Mouse (Mus musculus) left cerebral cortex, adult 8-10 months (tissue): ENCODE measurements around the gene Pdzrn4. TPM values are rescaled to one million over a fixed set of nuclear protein-coding genes. Genes with fewer than 3 reads are reported as not detected.

Experiments used
- DNase-seq, 2 experiments: peaks; one replicate each; pipeline ENCODE4 v3.0.0; 2022; ENCODE audit warnings: low spot score in 2 of 2
- total RNA-seq, 4 experiments: library from RNA; stranded (reverse); gene quantifications; 2 replicates each; pipeline ENCODE4 v1.2.4; 2022

Gene Pdzrn4
- total RNA-seq, 4 experiments from 2014 or later = 8.8 to 11.0 (median 9.7) TPM

DNA sequence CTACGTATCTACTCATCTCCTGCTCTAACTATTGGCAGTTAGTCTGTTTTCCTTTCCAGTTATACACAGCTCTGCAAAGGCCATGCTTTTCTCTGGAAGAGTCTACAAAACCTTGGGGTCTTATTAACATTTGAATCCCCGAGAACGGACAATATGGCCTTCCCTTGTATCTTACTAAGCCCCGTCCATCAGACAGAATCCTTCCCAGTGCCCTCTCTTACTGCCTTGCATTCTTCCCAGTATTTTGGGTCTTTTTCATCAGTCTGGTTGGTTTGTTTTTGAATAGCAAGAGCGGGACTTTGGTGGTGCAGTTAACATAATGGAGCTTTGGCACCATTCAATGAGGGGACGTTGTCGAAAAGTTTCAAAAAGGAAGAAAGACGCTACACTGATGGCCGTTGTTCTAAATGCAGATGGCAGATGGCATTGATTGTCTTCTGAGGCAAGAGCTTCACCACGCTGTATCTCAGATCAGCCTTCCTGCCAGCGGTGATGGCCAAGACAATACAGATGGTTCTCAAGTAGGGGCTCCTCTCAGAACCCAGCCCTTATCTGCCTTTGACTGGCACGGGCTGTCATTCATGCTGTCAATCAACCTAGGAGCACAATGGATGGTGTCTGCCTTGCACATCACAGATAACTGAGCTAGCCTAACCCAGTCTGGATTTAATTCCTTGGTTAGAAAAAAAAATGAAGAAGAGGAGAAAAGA, 98.9 kb downstream of the Pdzrn4 start:
- DNase-seq = no peak

DNA sequence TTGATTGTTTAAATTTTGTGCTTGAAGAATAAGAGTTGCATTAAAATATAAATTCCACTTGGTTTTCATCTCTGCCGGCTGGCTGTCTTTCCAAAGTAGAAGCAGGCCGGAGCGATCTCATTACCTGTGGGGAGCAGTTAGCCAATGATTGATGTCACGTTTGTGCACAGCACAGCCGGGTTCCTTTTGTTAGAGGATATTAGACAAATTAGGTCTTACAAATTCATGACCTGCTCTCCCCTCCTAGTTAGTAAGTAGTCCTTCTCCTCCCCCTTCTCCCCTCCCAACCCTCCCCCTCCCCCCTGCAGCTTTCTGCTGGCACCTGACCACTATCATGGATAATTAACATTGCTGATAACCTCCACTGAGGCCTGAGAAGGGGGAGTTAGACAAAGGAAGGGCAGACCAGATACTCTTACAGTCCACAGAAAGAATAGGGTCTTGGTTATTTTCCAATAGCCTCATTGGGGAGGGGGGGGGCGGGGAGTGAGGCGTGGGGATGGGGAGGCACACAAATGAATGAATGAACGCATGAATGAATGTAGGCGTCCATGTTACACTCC, 103.7 kb downstream of the Pdzrn4 start:
- no peak for DNase-seq

DNA sequence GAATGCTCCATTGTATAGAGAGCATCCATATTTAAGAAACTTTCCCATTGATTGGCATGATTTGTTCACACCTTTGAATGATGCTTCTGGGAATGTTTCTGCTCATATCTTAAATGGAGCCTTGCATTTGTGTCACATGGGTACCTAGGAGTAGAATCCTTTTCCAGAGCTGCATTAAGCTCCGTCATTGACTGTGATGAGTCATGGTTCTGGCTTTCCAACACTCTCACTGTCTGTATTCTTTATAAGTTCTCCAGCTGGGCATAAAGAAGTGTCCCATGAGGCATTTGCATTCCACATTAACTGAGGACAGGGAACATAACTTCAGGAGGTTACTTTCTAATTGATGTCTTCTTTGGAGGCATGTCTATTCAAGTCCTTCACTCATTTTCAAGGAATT, 106.1 kb downstream of the Pdzrn4 start:
- no peak for DNase-seq

DNA sequence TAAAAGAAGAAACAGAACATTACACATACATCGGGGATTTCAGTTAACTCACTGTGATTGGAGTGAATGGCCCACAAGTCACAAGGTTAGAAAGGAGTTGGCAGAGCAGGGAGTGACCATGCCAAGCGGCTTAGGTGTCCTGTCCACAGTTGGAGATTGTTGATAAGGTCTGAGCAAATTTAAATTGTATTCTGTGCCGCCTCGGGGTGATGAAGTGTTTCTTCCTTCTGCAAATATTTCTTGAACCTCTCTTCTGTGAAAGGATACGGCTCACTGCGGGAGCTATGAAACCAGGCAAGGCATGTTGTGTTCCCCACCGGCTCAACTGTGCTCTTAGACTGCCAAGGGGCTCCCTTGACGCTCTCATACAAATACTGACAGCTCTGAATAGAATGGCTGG, 112.7 kb downstream of the Pdzrn4 start:
- no peak for DNase-seq

DNA sequence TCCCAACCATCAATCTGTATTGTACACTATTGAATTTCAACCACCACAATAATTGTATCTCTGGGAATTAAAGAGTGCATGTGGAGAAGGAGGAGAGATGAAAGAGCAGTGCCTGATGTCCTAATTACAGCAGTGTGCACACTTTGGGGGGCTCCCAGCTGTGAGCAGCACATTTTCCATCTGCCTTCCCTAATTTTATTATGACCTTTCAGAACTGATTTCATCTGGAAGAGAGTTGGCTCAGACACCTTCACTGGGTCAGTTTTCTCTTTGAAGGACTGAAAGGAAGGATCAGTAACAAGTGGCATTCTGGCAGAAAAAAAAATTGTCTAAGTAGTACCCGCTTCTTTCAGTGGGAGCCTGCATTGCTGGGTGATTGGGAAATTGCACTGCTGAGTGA, 119.0 kb downstream of the Pdzrn4 start:
- DNase-seq = no peak

DNA sequence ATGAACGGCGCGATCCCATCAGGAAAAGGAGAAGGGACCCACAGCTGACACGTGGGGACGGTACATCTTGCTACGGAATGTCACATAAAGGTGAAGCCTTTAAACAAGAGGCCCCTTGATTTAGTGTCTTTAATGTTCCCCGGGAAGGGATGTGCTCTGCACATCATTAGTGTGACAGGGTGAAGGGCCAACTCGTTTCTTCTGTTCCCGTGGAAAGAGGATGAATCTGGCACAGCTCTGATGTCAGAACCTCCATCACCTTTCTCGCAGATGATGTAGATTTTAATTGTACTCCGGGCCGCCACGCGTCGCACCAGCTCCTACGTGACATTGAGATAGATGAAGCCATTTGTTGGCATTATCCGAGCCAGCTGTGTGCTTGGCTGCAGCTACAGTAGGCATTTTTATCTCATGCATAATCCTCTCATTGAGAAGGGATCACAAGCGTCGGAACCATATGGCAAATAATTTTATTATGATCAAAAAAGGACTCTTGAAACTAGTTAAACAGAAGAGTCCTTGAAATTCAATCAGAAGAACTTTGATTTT, 124.1 kb downstream of the Pdzrn4 start:
- peak in 1 of 2 experiments; percentile 13 for DNase-seq

DNA sequence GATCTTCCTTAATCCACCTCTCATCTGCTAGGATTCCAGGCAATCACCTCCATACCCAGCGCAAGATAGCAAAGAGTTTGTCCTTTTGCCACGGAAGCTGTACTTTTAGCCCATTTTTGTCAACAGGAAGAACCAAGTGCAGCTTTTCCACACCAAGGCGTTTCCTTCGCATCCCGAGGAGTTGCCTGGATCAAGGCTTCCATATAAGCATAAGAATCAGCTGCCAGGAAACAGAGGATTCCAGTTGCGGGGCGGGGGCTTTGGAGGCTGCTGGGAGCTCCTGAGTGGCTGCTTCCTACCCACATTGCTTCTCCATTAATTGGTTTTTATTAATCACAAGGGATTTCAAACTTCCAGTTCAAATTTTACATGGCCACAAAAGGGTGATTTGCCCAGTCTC, 125.0 kb downstream of the Pdzrn4 start:
- no peak for DNase-seq

DNA sequence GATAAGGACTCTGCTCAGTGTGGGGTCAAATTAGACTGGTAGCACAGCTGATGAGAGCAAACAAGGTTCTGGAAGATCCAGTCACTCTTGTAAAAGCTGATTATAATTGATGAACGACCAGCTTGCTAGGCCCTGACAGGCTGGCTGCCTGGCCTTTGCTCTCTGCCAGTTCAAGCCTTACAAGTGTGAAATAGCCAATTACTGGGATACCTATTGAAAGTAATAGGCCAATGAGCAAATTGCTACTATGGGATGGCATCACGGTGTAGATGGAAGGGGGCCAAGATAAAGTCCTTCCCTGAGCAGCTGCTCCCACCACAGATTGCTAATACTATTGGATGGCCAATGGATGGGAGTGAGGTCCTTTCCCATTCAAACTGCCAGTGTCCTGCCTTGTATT, 128.2 kb downstream of the Pdzrn4 start:
- no peak for DNase-seq

DNA sequence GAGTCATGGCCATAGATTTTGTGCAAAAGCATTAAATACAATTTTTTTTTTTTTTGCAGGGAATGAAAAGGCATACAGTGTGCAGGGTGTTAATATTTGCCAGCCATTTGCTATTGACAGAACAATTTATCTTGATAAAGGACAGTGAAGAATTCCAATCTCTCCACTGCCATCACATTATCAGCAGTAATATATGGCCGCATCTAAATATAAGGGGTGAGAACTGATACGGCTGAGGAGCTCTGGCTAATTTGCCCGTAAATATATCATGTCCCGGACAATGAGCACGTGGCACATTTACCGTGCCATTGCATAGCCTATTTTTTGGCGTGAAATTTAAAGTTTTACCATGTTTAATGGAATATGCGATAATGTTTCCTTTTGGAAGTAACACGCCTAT, 128.7 kb downstream of the Pdzrn4 start:
- no peak for DNase-seq

DNA sequence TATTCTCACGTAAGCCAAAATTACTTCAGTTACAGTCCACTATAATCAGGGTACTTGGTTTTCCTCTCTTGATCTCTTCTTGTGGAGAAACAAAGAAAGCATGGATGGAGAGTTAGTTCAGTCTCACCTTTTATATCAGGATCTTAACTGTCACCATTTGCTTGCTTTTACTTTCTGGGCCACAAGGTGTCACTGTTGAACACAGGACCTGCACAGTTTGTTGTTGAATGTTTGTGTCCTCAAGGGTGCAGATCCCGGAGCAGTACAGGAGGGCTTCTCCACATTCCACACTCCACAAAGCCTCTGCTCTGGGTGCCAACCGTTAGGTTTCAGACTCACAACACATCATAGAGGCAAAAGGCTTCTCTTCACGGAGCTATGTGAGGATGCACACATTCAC, 130.1 kb downstream of the Pdzrn4 start:
- DNase-seq = no peak

DNA sequence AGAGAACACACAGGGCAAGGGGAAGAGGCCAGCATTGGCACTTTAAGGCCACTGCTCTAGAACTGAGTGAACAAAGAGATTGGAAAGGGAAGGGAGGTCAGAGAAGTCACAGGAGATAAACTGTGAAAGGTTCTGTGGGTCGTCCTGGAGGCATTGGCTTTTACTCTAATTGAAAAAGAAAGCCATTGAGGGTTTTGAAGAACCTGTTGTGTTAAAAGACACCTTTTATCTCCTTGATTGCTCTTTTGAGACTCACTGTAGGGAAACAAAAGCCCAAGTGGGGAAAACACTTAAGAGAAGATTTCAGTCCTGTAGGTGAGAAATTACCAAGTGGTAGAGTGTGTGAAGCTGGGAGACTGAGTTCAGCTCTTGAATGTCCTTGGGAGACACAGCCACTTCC, 146.6 kb downstream of the Pdzrn4 start:
- no peak for DNase-seq

DNA sequence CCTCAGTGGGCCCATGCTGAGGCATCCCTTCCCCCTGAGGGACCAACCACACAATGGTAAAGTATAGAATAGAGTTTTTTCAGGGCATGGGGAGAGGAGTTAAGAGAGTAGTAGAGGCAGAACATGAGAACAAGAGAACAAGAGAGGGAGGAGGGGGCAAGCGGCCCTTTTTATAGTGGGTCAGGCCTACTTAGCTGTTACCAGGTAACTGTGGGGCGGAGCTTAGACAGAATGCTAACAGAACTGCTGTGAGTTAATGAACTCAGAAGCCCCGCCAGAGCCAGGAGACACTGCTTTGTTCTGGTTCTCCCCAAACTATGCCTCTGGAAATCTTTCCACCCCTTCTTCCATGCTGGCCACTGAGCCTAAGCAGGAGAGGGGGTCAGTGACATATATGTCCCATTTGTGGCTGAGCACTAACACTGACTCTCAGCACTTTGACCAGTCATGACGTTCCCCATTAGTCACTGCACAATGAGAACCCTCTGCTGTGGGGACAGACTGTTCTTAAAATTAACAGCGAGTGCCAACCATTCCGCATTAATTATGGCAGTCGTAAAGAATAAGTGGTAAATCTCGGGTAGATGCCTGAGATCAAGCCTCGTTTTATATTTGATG, 150.7 kb downstream of the Pdzrn4 start:
- DNase-seq = no peak

DNA sequence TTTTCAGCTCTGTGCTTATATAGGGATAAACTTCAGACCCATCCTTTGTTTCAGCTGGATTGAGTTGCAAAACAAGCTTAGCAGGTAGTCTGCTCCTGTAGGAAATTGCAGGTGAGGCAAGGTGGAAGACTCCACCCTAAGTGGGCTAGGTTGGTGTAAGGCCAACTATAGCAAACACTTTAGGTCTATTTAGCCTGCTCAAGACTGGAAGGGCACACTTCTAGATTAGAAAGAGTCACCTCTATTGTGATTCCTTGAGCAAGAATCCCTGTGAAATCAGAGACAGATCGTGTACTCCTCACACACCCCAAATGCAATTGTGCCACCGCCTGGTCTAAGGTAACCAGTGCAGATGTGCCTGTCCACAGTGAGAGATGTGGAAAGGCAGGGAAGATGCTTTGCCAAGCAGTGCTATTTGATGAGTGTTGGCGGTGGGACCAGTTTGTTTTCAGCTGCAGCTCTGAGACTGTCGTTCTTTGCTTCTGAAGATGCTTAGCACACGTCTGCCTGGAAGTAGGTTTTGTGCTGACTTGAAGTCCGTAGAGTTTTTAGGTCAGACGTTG, 158.4 kb downstream of the Pdzrn4 start:
- no peak for DNase-seq

DNA sequence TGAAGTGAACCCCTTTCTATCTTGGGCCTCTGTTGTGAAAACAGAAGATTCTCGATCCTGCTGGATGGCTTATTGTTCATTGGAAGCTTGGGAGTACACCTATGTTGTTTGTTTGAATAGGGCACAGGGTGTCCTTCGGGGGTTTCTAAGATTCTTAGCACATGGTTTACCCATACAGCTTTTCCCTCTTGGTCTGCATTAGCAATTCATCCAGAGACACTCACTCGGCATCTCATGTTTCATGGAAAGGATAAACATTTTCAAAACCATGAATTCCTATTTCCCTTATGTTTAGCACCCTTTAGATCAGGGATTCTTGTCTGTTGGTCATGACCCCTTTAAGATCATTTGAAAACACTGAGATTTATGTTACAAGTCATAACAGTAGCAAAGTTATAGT, 159.0 kb downstream of the Pdzrn4 start:
- DNase-seq = no peak

DNA sequence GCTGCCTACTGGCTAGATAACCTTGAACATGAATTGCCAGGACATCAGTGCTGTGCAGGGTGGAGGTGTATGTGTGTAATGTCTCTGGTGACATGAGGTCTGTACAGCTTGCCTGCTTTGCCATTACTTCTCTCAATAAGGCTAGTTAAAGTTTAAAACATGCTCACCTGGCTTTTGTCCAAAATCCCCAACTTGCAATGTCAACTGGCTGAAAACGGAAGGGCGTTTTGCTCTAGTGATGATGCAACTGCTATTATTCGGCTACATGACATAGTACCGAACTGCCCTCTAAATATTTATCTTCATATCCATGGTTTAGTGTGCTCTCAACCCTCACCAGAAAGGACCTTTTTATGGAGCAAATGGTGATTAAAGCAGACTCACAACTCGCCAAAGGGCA, 161.9 kb downstream of the Pdzrn4 start:
- DNase-seq = no peak

DNA sequence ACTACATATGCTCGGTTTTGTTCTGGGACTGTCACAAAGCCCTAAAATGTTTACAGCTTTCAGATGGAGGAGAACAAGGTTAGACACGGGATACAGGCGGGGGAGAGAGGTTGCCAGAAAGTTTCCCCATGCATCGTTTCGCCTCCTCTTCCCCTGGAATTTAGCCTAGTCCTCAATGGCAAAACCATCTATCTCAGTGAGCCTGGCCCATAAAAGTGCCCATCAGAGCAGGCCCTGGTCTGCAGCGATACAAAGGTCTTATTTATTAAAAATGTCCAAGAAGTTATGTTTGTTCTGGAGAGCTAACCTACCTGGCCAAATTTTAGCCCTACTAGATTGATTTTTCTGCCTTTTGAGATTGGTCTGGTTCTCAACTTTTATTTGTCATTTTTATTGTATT, 165.5 kb downstream of the Pdzrn4 start:
- DNase-seq = no peak

DNA sequence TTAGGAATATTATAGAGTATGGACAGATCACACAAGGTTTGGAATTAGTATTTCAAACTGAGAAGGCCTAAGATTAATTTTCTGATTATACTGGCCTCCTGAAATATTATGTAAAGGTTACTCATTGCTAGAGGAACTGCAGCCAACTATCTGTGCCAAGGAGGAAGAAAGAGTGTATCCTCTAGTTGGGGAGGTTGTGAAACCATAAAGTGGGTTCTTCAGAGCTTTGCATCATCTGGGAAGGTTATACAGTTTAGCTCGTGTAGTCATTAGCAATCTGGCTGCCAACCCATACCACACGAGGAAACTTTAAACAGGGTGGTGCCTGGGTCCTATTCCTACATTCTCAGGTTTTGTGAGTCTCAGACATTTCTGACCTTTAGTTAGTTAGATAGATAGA, 166.9 kb downstream of the Pdzrn4 start:
- DNase-seq = no peak

DNA sequence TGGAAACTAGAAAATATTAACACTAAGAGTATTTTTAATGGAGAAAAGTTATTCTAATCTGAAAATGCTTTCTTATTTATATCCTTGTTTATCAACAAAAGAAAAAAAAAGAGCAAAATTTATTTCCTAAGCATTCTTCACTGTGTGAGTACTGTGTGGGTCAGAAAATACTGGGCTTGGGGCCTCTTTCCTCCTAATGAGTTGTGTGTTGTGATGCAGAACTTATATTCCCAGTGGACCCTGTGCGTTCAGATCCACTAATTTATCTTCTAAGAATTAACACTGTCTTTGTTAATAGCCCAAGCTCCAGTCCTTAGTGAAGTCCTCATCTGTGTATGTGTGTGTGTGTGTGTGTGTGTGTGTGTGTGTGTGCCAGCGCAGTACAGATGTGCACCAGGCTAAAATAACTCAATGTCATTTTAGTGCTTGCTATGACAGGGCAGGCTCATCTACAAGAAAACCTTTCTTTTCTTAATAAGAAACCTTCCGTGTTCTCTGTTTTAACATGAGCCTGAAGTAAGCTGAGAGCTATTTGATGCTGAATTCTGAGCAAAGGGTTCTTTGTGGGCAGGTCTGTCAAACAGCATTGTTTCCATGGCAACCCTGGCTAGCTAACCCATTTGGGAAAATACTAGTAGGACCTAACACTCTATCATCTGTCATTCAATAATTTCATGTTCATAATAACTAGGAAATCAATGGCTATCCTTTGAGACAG, 174.0 kb downstream of the Pdzrn4 start:
- peak in 1 of 2 experiments; percentile 35 for DNase-seq

DNA sequence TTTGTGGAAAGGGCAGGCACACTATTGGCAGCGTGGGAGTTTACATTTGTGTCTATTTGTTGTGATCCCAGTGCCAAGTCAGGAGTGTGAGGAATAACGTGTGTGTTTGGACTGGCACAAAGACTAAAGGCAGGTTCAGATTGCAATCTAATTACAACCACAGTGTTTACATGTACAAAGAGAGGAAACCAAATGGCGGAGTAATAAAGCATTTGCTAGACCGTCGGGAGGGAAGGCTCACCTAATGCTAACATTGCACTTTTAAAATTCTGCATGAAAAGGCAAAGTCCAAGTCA, 174.5 kb downstream of the Pdzrn4 start:
- no peak for DNase-seq

DNA sequence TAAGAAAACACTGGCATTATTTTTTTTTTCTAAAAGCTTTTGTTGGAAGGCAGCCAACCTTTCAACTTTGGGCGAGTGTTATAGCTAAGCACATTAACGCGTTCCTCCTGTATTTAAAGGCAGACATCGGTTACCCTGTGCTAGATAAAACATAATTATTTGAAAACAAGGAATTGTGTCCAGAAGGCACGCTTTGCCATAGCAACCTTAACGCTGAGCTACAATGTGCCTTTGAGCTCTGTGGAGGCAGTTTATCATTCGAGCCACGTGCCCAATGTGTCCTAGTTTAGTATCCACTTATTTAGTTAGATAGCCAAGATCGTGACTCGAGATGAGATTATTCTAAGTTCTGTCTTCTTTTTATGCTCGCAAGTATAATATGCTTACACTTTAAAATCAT, 180.8 kb downstream of the Pdzrn4 start:
- peak in 1 of 2 experiments; percentile 28 for DNase-seq

DNA sequence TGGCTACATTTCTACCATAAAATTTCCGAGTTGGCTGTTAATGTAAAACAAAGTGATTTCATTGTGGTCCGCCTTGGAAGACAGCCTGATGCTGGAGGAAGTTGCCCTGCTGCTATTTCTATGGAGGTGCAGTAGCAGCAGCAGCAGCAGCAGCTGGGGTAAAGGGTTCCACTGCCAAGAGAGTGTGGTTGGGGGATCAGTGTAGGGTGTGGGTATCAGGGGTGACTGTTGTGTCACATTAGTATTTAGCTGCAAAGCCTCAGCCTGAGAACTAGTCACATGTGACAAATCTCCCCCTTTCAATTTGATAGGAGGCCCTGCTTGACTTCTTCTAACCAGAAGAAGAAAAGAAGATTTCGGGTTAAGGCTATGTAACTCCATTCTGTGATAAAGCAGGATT, 183.5 kb downstream of the Pdzrn4 start:
- DNase-seq = no peak
